Mouse (Mus musculus) liver, adult 2 months (tissue): ENCODE measurements at regions not wholly inside any gene's neighbourhood (a gene's known extent, or its start where the extent isn't known, plus 50 kb on each side); places are given as distances from the start of the nearest gene placed in this dataset.
"Not testable (repeated sequence)": the region's sequence is repeated elsewhere in the genome, so short reads cannot be mapped to it uniquely, and the experiment has no call there.

ENCODE experiments used
- DNase-seq: peaks from one replicate; pipeline ENCODE4 v3.0.0-alpha.2; 2011; ENCODE audit warnings: low read depth, low spot score; ENCODE audit errors: extremely low read depth
- H3K27ac ChIP-seq: fragments of 200-500 bp; replicated peaks from 2 replicates; pipeline ENCODE4 v1.5.1; 2012; ENCODE audit warnings: low read depth, mild to moderate bottlenecking, control low read depth, inconsistent platforms, low read length; ENCODE audit not compliant: insufficient read depth
- H3K27me3 ChIP-seq: fragments of 200-500 bp; 2 replicates; pipeline ENCODE4 v1.6.1; 2012; ENCODE audit warnings: mild to moderate bottlenecking, moderate library complexity, low read length, inconsistent platforms; ENCODE audit not compliant: control insufficient read depth, insufficient read depth
- H3K36me3 ChIP-seq: fragments of 200-500 bp; 2 replicates; pipeline ENCODE4 v1.6.1; 2012; ENCODE audit warnings: low read length, inconsistent platforms; ENCODE audit not compliant: control insufficient read depth, insufficient read depth
- H3K4me1 ChIP-seq: fragments of 200-500 bp; 2 replicates; pipeline ENCODE4 v1.6.1; 2011; ENCODE audit warnings: low read length; ENCODE audit not compliant: control insufficient read depth, insufficient read depth
- H3K4me3 ChIP-seq: fragments of 200-500 bp; 2 replicates; pipeline ENCODE4 v1.5.1; 2011; ENCODE audit warnings: low read depth, mild to moderate bottlenecking, control low read depth, low read length, moderate library complexity; ENCODE audit not compliant: insufficient read depth
- H3K79me2 ChIP-seq: fragments of 200-500 bp; 2 replicates; pipeline ENCODE4 v1.6.1; 2012; ENCODE audit warnings: inconsistent platforms, mild to moderate bottlenecking, low read length, moderate library complexity; ENCODE audit not compliant: control insufficient read depth, insufficient read depth
- H3K9ac ChIP-seq: fragments of 200-500 bp; 2 replicates; pipeline ENCODE4 v1.6.1; 2012; ENCODE audit warnings: low read depth, mild to moderate bottlenecking, control low read depth, inconsistent platforms, low read length
- CTCF ChIP-seq: fragments of 200-500 bp; IDR thresholded peaks from 2 replicates; pipeline ENCODE4 v1.5.1; 2011; ENCODE audit warnings: low read depth, low read length, control low read depth
- POLR2A ChIP-seq: fragments of 200-500 bp; IDR thresholded peaks from 2 replicates; pipeline ENCODE4 v1.6.1; 2011; ENCODE audit warnings: low read length, control low read depth; ENCODE audit not compliant: insufficient read depth; ENCODE audit errors: extremely low read depth
- WGBS: fragments of 180-500 bp; shearing (Covaris S2); methylation state at CpG from one replicate; pipeline ENCODE4 v1.1.7; 2018; 5-methylcytosine and 5-hydroxymethylcytosine counted together

- TF ChIP-seq CTCF (no peak), POLR2A (no peak)
- H3K9ac ChIP-seq: no peak overlapping the region
- DNase-seq: no peak
- 23% methylated on average over 12 of the region's 12 CpGs for WGBS
- H3K36me3 ChIP-seq: no peaks in the 10 kb centered on the region
- H3K27me3 ChIP-seq: no peaks in the 10 kb centered on the region; the same call in 1 of the 2 replicates
- H3K4me3 ChIP-seq: no peak overlapping the region
- H3K27ac ChIP-seq: no peak overlapping the region
- no peaks in the 10 kb centered on the region for H3K4me1 ChIP-seq
- no peaks in the 10 kb centered on the region for H3K79me2 ChIP-seq
Observed at GRCm38 (mm10) chr13:44673967-44674357, 55.3 kb upstream of the Jarid2 start.

GRCm38 (mm10) chr13:44674926-44675650 is 54.2 kb upstream of the Jarid2 start:
- 72% methylated on average over 8 of the region's 8 CpGs for WGBS

GRCm38 (mm10) chr13:44676041-44676440 is 53.2 kb upstream of the Jarid2 start:
- Histone ChIP-seq H3K27ac (no peak overlapping the region), H3K36me3 (no peaks in the 10 kb centered on the region), H3K27me3 (no peaks in the 10 kb centered on the region; the same call in 1 of the 2 replicates), H3K9ac (no peak overlapping the region), H3K79me2 (no peaks in the 10 kb centered on the region), H3K4me3 (no peak overlapping the region), H3K4me1 (no peaks in the 10 kb centered on the region)
- WGBS: 89% methylated on average over 6 of the region's 6 CpGs
- DNase-seq: no peak
- TF ChIP-seq POLR2A (no peak), CTCF (no peak)

More at GRCm38 (mm10) chr13:44674926-44675650, 54.2 kb upstream of the Jarid2 start:
- Histone ChIP-seq H3K4me3 (no peak overlapping the region), H3K79me2 (no peaks in the 10 kb centered on the region), H3K9ac (no peak overlapping the region), H3K36me3 (no peaks in the 10 kb centered on the region), H3K27ac (no peak overlapping the region), H3K27me3 (no peaks in the 10 kb centered on the region; the same call in 1 of the 2 replicates), H3K4me1 (no peaks in the 10 kb centered on the region)
- no peak for TF ChIP-seq CTCF
- no peak for TF ChIP-seq POLR2A
- no peak for DNase-seq

DNA sequence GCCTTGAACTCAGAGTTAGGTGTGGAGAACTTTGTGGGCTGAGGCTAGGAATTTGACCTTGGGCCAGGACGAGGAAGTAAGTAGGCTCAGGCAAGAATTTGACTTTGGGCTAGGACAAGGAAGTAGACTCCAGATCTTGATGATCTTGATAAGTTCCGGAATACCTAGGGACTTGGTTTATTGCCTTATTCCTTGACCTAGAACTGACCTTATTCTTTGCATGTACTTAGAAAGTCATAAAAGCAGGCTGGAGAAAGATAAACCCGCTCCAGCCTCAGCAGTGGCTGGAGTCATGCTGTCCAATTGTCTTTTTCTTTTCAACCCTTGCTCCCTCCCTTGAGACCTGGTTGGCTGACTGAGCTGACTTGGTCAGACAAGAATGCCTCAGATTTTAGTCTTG is 51.2 kb upstream of the Jarid2 start:
- DNase-seq: no peak
- Histone ChIP-seq H3K4me1 (no peaks in the 10 kb centered on the region), H3K79me2 (no peaks in the 10 kb centered on the region), H3K27me3 (no peaks in the 10 kb centered on the region; the same call in 1 of the 2 replicates), H3K9ac (no peak overlapping the region), H3K4me3 (no peak overlapping the region), H3K36me3 (no peaks in the 10 kb centered on the region), H3K27ac (no peak overlapping the region)
- 96% methylated on average over 3 of the region's 3 CpGs for WGBS
- TF ChIP-seq CTCF: no peak
- TF ChIP-seq POLR2A: no peak

- not testable (repeated sequence) for H3K79me2 ChIP-seq
- 95% methylated on average over 7 of the region's 7 CpGs for WGBS
Observed at GRCm38 (mm10) chr13:44679457-44679856, 49.8 kb upstream of the Jarid2 start.

More at GRCm38 (mm10) chr13:44679457-44679856, 49.8 kb upstream of the Jarid2 start:
- not testable (repeated sequence) for H3K4me3 ChIP-seq, H3K36me3 ChIP-seq, H3K9ac ChIP-seq, H3K4me1 ChIP-seq, H3K27me3 ChIP-seq, H3K27ac ChIP-seq, DNase-seq
